Mouse (Mus musculus) thymus, postnatal 10 days (tissue): ENCODE results near the gene Nr2c2ap.

Experiments used
- DNase-seq, 2 experiments: peaks; one replicate each; pipeline ENCODE4 v3.0.0; 2021; ENCODE audit warnings: low spot score in 2 of 2

The Nr2c2ap gene

GRCm38 (mm10) chr8:70118726-70119700 is 12.1 kb upstream of the Nr2c2ap start:
- DNase-seq: no peak

GRCm38 (mm10) chr8:70120667-70121066 is 10.5 kb upstream of the Nr2c2ap start, which contains the start of gene Ncan:
Gene Ncan, minus strand, starts transcription at chr8:70120873.
- peak in 1 of 2 experiments; percentile 38 for DNase-seq

- no peak for DNase-seq
Observed at GRCm38 (mm10) chr8:70122863-70123262, 8.3 kb upstream of the Nr2c2ap start.

- DNase-seq: no peak
Observed at GRCm38 (mm10) chr8:70124992-70125391, 6.1 kb upstream of the Nr2c2ap start.

- DNase-seq: no peak
Observed at GRCm38 (mm10) chr8:70128435-70128834, 2.7 kb upstream of the Nr2c2ap start.

GRCm38 (mm10) chr8:70129309-70129952 is 1.7 kb upstream of the Nr2c2ap start:
- DNase-seq: no peak

GRCm38 (mm10) chr8:70130066-70130465 is 1.1 kb upstream of the Nr2c2ap start:
- no peak for DNase-seq

- DNase-seq: no peak
Observed at GRCm38 (mm10) chr8:70134086-70134485, 3.0 kb downstream of the Nr2c2ap start.

- DNase-seq: no peak
Observed at GRCm38 (mm10) chr8:70134931-70135330, 3.8 kb downstream of the Nr2c2ap start.

GRCm38 (mm10) chr8:70136591-70136990 is 5.5 kb downstream of the Nr2c2ap start:
- DNase-seq: no peak

- DNase-seq: no peak
Observed at GRCm38 (mm10) chr8:70137890-70138289, 6.8 kb downstream of the Nr2c2ap start.

GRCm38 (mm10) chr8:70139026-70139857 is 8.1 kb downstream of the Nr2c2ap start, which contains the start of the genes Rfxank, Borcs8 and Mef2b:
Gene Rfxank, minus strand, starts transcription at chr8:70139154.
Gene Borcs8, plus strand, starts transcription at chr8:70139499.
Gene Mef2b, plus strand, starts transcription at chr8:70139711.
- DNase-seq: peak; percentile 98

- no peak for DNase-seq
Observed at GRCm38 (mm10) chr8:70139981-70140380, 8.8 kb downstream of the Nr2c2ap start.

GRCm38 (mm10) chr8:70147678-70148607 is 16.8 kb downstream of the Nr2c2ap start:
- peak; percentile 67 for DNase-seq

- DNase-seq: no peak
Observed at GRCm38 (mm10) chr8:70150158-70150557, 19.0 kb downstream of the Nr2c2ap start.

GRCm38 (mm10) chr8:70152537-70153257 is 21.6 kb downstream of the Nr2c2ap start:
- peak; percentile 78 to 80 for DNase-seq

GRCm38 (mm10) chr8:70157240-70157800 is 26.2 kb downstream of the Nr2c2ap start:
- no peak for DNase-seq

GRCm38 (mm10) chr8:70158069-70158853 is 27.1 kb downstream of the Nr2c2ap start:
- peak; percentile 77 to 85 for DNase-seq

- no peak for DNase-seq
Observed at GRCm38 (mm10) chr8:70159211-70159610, 28.1 kb downstream of the Nr2c2ap start.
